Mouse (Mus musculus) heart, adult 9 months (tissue): ENCODE results near the gene Duox1.
"Not testable (repeated sequence)": the region's sequence is repeated elsewhere in the genome, so short reads cannot be mapped to it uniquely, and the experiment has no call there.

ENCODE experiments used
- DNase-seq, 2 experiments: peaks; one replicate each; pipeline ENCODE4 v3.0.0; 2022; ENCODE audit warnings: low spot score in 2 of 2

Gene Duox1

GRCm38 (mm10) chr2:122311561-122311960, 3.9 kb upstream of the Duox1 start:
- DNase-seq: no peak

DNA sequence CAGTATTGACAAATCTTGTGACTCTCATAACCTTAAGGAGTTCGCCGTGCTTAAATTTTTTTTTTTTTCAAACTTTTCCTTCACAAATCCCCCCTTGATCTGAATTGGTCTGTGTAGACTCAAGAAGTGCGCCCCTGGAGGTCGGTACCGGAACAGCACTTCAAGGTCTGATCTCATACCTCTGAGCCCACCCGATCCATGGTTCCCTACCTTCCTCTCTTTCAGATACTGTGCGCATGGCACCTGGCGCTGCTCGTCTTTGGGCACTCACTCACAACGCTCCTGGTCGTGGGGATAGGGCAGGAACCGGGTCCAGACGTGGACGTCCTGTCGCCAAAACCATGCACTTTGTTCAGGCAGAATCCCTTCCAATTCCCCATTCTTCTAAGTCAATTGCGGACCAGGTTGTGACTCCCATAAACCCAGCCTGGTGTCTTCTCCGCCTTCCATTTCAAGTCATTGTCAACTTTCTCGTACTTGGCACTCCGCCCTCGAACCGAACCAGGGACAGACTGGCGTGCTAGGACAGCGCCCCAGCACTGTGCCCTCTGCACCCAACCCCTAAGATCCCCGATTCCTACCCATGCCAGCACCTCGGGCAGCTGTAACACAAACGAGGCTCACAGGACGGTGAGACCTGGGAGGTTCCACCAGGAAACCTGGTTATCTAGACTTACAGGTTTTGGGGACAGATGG, 2.6 kb upstream of the Duox1 start:
- peak in 1 of 2 experiments; percentile 33 for DNase-seq

DNA sequence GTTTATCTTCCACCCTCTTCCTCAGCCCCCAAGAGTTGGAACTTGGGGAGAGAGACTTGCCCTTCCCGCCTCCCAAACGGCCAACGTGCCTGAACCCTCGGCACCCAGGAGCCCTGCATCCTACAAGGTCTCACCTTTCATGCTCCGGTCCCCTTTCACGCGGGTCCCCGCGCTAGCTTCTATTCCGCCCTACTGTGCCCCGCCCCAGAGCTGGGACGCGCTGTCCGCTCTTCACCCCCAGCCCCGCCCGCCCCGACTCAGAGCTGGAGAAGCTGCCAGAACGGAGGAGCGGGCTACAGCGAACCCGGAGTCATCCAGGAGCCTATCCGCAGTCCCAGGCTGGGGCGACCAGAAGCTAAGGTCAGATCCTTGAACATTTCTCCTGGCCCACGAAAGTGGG, 1.9 kb upstream of the Duox1 start, which contains the start of gene Duoxa1:
Gene Duoxa1, minus strand, starts transcription at position 195 of the 400 bp plus-strand sequence.
- DNase-seq: no peak

- no peak for DNase-seq
Observed at GRCm38 (mm10) chr2:122317384-122317783, 1.9 kb downstream of the Duox1 start.

GRCm38 (mm10) chr2:122323960-122324359, 8.5 kb downstream of the Duox1 start:
- DNase-seq: no peak

DNA sequence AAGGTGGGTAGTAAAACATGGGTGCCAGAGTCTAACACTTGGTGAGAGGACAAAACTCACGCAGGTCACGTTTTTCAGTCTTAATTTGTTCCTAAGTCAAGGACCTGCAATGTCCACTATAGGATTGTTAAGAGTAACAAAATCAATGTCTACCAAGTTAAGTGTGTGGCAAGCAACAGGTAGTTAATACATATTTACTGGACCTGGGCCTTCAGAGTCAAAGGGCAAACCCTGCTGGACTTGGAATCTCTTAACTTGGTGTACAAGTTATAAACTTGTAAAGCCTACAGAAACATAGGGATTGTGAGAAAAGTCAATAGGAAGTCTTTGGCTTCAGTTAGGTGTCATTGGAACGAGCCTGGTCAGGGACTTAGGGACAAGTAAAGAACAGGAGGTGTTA, 9.1 kb downstream of the Duox1 start:
- no peak for DNase-seq

DNA sequence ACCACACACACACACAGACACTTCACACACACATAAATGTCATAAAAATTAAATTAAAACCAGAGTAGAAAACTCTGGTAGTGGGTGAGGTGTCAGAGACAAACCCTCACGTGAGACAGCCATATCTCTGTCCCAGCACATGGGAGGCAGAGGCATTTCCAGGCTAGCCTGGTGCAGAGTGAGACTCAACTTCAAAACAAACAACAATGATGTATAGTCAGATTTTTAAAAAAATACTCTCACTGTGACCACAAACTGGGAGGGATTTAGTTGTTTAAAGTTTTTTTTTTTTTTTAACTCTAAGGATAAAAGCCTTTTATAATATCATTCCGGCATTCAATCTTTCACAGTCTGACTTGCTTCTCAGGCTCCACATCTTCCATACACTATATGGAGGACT, 9.9 kb downstream of the Duox1 start:
- no peak for DNase-seq

DNA sequence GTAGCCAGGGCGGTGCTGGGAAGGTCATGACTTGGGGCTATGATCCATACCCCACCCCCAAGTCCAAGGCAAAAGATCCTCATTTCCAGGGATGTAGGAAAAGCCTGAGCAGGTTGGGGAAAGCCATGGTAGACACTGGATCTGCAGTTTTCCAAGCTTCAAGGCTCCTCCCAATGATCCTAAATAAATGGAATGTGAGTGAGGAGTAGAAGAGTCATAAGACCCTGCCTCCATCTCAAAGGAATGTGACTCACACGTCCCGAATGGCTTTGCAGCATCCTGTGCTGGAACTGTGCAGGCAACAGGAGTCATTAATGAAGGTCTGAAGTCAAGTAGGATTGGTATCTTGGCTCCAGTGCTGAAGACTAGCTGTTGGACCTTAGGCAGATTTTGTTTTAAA, 12.5 kb downstream of the Duox1 start:
- no peak for DNase-seq

GRCm38 (mm10) chr2:122330317-122330716, 14.8 kb downstream of the Duox1 start:
- not testable (repeated sequence) for DNase-seq

DNA sequence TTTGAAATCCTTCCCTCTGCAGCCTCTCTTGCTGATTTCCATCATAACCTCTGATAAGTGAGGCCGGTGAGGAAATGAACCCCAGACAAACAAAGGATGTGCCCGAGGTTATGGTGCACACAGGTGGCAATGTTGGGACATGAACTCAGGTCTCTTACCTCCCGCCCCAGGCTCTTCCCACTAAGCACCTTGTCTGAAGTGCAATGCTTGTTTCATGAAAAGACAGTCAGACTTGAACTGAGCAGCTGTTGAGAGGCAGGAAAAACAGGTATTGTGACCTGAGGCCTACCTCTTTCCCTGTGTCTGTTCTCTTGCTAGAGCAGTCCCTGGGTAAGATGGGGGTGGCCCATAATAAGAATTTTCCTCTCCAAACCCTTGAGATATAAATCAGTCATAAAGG, 16.8 kb downstream of the Duox1 start:
- no peak for DNase-seq

DNA sequence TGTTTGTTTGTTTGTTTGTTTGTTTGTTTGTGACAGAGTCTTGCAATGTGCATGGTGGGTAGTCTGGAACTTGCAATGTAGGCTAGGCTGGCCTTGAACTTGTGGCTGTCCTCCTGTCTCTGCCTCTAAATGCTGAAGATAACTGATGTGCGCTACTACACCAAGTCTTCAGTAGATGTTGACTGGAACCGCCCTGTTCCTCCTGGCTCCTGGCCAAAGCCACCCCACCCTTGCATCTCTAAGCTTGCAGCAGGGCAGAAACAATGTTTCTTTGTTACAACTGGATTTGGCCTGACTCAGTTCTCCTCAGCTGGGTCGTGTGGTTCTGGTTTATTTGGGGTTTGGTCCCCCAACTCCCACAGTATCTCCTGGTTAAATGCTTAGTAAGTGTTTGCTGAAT, 18.7 kb downstream of the Duox1 start:
- DNase-seq: no peak

- DNase-seq: no peak
Observed at GRCm38 (mm10) chr2:122337291-122337690, 21.8 kb downstream of the Duox1 start.

- DNase-seq: no peak
Observed at GRCm38 (mm10) chr2:122345106-122345893, 29.8 kb downstream of the Duox1 start.

DNA sequence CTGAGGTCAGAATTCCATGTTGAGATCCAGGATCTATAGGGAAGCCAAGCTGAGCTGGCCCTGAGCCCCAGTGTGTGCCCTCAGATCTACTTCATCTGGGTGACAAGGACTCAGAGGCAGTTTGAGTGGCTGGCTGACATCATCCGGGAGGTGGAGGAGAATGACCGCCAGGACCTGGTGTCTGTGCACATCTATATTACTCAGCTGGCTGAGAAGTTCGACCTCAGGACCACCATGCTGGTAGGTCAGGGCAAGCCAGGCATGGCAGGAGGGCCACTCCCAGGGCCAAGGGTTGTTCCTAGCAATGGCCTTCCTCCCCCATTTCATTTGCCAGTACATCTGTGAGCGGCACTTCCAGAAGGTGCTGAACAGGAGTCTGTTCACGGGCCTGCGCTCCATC, 30.7 kb downstream of the Duox1 start:
- not testable (repeated sequence) for DNase-seq

GRCm38 (mm10) chr2:122347257-122347656, 31.8 kb downstream of the Duox1 start:
- no peak for DNase-seq

GRCm38 (mm10) chr2:122348531-122349131, 33.2 kb downstream of the Duox1 start:
- peak; percentile 88 to 90 for DNase-seq

- DNase-seq: no peak
Observed at GRCm38 (mm10) chr2:122349136-122349785, 33.8 kb downstream of the Duox1 start.

DNA sequence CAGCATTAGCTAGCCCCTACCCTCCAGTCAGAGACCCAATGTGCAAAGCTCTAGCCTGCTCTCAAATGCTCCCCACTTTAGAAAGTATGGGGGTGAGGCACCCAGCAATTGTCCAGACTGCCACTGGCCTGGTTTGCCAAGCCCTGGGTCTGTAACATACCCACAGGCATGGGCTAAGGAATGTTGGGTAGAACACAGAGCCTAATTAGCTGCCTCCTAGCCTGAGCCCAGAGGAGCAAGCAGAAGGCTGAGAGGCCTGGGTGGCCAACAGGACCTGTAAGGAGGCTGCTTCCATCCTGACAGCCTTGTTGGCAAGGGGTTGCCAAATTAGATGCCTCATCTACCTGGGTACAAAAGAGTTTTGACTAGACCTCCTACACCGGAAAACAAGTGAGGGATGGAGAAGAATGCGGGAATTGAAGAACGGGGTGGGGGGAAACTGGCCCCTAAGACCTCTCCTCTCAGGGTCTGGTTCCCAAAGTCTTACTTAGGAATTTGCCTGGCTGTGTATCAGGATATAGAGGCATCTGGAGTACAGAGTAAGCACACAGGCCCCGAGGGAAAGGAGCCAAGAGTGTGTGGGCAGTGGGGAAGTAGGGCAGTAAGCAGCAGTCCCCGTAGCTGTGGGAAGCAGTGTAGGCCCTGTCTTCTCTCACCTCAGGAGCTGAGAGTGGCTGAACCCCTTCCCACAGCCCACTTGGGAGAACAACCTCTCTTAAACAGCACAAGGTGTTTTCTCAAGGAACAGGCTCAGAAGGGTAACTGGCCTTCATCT, 35.9 kb downstream of the Duox1 start:
- no peak for DNase-seq

DNA sequence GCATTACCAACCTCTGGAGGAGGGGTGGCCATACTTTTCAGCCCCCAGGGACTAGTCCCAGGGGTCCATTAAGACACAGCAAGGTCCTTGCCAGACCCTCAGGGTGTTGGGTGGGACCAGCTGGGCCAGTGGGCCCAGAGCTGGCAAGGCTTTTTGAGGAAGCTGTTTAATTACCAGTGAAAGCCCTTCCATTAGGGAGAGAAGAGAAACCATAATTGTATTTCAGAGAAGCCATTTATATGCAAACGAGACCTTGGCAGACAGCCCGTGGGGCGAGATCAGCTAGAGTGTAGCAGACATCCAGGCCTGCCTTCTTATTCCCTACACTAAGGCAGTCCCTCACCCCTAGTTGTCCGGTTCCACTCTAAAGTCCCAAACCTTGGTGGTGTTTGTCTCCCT, 36.5 kb downstream of the Duox1 start:
- no peak for DNase-seq

GRCm38 (mm10) chr2:122352992-122353391, 37.5 kb downstream of the Duox1 start:
- DNase-seq: no peak

GRCm38 (mm10) chr2:122353765-122354164, 38.3 kb downstream of the Duox1 start:
- DNase-seq: no peak
